Mouse (Mus musculus): ENCODE results near the gene Gm732. TPM values are rescaled to one million over a fixed set of nuclear protein-coding genes. Genes with fewer than 3 reads are reported as not detected.

The Gm732 gene
- not detected for total RNA-seq (2021)

DNA sequence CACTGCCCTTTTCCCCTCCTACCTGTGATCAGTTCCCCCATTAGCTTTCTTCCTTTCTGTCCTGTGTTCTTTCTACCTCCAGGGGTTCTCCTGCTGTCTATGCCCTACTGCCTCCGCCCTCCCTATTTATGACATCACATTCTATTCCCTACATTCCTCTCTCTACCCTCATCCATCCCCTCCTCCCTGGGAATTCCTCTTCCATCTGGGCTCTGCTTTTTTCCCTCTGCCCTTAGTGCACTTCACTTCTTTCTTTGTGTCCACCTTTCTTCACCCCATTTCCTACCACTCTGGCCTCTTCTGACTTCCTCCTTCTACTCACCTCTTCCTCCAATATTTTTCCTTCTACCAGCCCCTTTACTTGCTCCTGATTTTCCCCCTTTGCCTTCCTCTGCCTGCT lies at the start of gene Gm732:
TSS of gene Gm732 (minus strand) at position 101 of the 400 bp plus-strand sequence.
- DNase-seq: no peak
- intact Hi-C loops (cut with DNase I): no loop called here

Other genes starting within 250 kb of the Gm732 start
- not detected for gene Tent5d, start 155.9 kb downstream of the Gm732 start, total RNA-seq (2021)
- gene 2610002M06Rik, start 132.1 kb downstream of the Gm732 start, total RNA-seq (2021): 10 to 100 TPM; 36.7 to 38.6 TPM